Mouse (Mus musculus): ENCODE data around the gene Zbtb34. TPM values are rescaled to one million over a fixed set of nuclear protein-coding genes. Genes with fewer than 3 reads are reported as not detected.

Gene Zbtb34
- total and polyA plus RNA-seq, 3 experiments = 3.8 to 7.1 (median 6.4) TPM

DNA sequence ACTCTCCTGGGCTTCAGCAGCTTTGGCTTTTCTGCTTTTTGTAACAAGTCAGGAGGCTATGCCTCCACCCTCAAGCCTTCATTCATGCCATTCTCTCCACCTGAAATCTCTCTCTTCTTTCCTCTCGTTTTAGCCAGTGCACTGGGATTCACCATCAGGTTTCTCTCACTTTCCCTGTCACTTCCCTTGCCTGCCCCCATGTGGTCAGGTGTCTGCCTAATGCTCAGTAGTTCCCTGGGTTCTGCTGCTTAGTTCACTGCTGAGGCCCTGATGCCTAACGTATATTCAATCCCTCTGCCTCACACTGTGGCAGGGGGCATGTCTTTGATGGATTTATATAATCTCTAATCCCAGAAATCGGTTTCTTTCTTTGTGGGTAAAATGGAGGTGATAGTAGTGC lies 29.9 kb downstream of the Zbtb34 start:
- no peak for DNase-seq

DNA sequence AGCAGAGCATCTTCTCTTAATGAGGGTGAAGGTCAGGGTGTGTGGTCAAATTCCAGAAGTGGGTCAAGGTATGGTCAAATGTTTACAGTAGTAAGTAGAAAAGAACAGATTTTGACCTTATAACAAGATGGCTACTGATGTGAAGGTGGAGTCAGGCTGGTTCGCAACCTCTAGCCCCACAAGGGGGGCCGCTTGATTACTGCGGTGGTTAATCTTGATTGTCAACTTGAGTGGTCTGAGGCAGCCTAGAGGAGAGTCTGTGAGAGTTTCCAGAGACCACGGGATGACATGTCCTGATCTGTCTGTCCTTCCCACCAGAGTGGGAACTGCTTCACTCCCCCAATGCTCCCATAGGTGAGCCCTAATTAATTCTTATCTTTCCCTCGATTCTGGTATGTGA lies 30.6 kb downstream of the Zbtb34 start:
- no peak for DNase-seq

DNA sequence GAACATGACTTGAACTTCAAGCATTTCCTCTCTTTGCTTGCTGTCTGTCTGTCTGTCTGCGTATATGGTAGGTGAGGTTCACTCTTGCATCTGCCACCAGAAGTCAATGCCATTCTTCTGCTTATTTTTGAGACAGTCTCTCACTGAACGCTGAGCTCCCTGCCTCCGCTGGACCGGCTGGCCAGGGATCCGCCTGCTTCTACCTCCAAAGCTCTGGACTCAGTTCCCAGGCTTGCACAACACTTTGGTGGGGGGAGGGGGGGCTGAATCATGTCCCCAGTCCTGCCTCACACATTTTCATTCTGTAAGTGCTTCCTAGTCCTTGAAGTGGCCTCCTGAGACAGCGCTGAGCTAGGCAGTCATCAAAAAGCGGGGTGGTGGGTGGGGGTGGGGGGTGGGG lies 32.0 kb downstream of the Zbtb34 start:
- DNase-seq = peak; percentile 17

DNA sequence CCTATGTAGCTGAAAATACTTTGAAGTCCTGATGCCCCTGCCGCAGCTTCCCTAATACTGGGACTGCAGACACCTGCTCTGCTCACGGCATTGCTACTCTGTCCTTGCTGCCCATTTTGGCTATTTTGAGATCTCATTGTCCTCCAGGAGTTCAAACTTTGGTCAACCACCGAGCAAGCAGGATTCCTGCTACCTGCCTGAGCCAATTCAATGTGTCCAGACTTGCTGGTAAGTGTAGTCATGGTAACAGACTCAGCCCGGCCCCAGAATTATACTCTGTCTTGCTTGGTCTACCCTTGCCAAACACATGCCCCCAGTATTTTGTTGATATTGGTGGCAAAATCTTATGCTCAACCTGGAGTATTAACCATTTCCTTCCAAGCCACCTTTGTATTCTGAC lies 34.1 kb downstream of the Zbtb34 start:
- no peak for DNase-seq

DNA sequence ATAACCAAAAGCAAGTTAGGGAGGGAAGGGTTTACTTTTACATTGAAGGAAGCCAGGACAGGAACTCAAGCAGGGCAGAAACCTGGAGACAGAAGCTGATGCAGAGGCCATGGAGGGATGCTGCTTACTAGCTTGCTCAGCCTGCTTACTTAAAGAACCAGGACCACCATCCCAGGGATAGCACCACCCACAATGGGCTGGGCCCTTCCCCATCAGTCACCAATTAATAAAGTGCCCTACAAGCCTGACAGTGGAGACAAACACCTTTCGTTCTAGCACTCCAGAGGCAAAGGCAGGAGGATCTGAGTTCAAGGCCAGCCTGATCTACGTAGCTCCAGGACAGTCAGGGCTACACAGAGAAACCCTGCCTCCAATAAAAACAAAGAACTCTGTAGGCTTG lies 36.1 kb downstream of the Zbtb34 start:
- DNase-seq = no peak

DNA sequence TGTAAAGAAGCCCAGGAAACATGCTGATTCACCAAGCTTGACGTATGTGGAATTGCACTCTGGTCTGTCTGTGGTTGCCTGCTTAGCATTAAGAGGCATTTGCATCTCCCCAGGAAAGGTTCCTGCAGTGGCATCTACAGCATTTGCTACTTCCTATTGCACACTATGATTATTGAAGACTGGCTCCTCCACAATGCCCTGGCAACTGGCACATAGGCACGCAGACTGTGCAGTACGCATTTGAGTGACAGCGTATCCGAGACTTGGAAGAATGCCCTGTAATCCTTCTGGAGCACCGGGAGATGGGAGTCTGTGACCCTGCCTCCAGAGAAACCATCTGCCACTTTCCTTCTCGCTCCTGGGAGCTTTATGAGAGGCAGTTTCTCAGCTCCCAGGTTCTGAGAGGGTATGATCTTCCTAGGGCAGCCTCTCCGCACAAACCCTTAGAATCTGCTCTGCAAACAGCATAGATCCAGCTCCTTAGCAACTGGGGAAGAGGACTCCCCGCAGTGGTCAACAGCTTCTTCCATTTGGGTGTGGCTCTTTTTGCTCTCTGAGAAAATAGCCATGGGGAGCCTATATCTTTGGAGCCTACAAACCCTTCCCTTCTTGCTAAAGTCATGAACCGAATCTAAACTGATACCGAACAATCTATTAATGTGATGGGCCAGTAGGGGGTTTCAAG lies 37.0 kb downstream of the Zbtb34 start:
- no peak for DNase-seq

DNA sequence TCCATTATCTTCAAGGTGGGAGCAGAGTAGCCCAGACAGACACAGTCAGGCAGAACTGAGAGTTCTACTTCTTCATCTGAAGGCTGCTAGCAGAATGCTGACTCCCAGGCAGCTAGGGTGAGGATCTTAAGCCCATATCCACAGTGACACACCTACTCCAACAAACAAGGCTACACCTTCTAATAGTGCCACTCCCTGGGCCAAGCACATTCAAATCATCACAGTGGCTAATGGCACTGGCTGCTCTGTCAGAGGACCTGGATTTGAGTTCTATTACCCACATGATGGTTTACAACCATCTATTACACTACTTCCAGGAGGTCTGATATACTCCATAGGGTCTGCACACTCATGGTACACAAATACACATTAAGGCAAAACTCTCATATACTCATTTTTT lies 38.1 kb downstream of the Zbtb34 start:
- no peak for DNase-seq

DNA sequence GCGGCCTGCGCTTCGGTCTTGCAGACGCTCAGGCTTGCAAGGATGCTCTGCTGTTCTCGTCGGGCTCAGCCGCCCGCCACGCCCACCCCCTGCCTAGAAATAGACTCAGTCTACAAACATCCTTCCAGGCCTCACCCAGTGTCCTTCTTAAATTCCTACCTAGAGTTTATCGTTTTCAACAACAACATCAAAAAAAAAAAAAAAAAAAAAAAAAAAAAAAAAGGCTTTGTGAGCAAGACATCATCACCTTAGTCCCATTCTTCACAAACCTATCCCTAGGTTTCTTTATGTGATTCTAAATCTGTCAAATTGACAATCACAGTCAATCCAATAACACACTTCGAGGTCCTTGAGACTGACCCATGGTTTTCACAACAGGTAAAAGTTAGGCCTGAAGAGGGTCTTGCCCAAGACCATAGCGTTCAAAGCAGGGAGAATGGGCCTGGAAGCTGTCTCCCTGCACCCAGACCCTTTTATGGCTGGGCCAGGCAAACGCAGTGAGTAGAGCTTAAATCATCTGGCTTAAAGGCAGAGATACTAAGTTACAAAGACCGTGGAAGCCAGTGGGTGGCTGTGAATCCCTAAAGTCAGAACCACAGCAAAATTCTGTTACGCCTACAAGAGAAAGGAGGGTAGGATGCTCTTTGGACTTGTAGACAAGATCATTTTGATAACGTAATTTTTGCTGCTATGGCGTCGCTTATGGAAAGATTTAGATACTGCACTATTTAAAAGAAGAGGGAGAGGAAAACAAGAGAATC lies 59.3 kb downstream of the Zbtb34 start:
- DNase-seq = no peak

DNA sequence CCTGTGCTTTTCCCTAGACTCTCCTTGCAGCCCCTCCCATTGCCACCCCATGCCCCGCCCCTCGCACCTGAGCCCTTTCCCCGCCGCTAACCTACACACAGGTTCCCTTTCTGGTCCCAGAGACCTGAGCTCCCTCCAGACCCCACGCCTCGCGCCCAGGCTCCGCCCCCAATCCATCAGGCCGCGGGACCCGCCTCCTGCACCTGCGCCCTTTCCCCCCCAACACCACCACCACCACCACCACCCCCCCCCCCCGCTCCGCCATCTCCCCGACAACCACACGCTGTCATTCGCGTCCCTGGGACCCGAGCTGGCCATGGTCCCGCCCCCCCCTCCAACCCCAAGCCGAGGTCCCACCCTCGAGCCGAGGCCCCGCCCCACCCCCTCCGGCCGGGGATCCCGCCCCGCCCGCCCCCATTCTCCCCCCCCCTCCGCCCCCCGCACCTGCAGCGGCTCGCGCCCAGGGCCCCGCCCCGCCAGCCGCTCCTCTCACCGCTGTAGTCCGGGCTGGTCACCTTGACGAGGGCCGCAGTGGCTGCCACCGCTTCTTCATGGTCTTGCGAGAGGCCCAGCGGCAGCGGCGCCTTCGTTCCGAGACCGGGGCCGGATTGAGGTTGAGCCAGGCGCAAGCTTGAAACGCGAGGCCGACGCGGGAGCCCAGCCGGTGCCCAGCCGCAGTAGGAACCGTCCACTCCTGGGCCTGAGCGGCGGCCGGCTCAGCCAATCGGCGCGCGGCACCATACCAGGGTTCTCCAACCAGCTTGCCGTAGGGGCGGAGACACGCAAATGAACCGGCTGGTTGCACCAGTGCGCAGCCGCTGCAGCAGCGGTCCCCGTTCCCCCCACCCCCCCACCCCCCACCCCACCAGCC lies 60.1 kb downstream of the Zbtb34 start, which contains the start of gene Ralgps1:
TSS of gene Ralgps1 (minus strand) at position 710 of the 871 bp plus-strand sequence.
- DNase-seq = peak; percentile 99

DNA sequence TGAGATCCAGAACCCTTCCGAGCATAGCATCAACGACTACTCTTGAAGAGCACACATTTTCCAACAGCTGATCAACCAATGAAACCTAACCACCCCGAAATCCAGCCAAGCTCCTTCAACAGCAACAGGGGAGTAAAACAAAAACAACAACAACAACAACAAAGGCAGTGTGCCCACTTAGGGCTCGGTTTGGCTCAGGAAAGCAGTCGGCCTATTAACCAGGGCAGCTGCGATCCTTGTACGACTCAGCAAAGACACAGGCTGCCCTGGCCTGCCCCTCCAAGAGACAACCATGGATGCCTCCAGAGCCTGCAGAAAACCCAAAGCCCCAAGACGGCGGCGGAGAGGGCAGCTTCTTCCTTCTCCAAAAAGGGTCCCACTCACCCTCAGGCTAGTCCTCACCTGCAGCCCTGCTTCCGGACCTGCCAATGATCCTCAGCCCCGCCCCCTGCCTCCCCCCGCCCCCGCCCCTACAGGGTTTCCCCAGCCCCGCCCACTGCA lies 60.8 kb downstream of the Zbtb34 start:
- no peak for DNase-seq

DNA sequence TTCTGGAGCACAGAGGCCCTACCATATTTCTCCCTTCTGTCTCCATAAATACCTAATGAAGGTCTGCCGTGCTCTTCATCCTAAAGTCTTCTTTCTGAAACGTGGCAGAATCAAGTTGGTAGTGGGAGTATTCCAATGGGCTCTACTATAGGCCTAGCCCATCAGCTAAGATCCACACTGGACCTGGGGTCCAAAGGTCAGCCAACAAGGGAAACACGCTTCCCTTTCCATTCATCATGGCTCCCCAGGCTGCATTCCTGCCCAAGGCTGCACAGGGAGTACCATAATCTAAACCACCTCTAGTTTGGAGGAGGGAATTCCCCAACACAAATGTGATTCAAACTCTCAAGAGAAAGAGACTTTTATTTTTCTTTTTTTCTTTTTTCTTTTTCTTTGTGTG lies 61.7 kb downstream of the Zbtb34 start:
- no peak for DNase-seq

DNA sequence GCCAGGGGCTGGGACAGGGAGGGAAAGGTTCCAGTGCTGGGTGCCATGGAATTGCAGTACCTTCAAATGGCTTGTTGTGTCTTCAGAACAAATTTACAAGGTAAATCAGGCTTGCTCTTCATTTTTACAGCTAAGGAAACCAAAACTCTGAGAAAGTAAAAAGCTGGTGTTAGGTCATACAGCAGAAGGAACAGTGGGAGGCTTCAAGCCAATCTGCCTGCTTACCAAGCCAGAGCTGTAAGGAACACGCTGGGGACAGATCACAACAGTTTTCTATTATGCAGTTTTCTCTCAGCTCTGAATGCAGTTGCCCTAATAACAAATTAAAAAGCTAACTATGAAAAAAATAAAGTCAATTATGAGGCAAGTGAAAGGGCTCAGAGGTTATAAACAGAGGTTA lies 62.6 kb downstream of the Zbtb34 start:
- DNase-seq = no peak

DNA sequence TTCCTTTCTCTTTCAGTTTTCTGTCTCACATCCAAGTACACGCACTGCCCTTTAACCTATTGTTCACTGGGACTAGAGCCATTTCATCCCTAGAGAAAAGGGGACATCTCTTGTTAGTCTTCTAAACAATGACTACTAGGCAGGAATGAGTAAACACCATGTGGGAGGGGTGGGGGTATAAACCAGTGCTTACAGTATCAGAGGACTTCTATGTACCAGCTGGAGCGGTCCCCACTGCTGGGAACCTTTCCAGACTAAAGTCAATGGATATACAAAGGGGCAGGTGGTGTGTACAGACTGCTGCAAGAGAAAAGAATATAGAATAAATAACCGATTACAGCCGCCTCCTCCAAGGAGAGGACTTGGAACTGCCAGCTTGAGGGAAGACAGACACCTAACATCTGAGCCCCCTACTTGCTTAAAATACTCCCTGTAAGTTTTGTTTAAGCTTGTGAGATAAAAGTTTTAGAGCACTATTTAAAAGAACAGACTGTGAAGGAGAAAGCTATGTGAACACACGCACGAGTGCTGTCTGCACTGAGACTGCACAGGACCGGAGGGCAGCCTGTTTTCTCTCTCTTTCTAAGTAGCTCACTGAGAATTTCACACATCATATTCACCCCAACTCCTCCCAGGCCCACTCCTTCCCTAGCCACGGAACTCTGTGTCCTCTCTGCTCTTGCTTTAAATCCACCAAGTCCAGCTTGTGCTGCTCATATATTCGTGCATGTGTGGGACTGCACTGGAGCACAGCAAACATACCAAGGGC lies 65.2 kb downstream of the Zbtb34 start:
- DNase-seq = no peak

DNA sequence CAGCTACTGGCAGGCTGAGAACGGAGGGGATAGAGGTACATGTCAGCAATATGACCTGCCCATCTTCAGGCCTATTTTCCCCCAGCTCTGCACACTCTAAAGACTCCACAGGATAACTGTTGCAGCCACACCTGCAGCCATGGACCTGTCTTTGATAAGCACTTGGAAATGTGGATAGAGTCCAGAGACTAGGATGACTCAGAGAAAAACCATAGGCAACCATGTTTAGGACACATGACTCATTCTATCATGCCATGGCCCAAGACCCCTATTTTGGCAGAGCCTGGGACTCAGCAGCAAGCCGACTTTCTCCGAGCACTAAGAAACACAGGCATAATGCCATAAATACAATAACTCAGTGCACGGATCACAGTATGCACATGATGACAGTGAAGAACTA lies 66.5 kb downstream of the Zbtb34 start:
- no peak for DNase-seq

DNA sequence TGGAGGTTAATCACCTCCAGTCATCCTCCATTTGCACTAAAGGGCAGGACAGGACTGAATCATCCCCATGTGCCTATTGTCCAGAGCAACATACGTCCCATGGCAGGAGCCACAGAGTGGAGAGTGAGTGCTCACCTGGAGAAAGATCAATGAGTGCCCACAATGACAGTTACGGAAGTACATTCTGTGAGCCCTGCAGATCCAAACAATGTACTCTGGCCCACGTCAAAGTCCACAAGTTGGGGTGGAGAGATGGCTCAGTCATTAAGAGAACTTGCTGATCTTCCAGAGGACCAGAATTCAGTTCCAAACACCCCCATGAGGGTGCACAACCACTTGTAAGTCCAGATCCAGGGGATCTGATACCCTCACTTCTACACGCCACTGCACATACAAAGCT lies 67.2 kb downstream of the Zbtb34 start:
- no peak for DNase-seq

DNA sequence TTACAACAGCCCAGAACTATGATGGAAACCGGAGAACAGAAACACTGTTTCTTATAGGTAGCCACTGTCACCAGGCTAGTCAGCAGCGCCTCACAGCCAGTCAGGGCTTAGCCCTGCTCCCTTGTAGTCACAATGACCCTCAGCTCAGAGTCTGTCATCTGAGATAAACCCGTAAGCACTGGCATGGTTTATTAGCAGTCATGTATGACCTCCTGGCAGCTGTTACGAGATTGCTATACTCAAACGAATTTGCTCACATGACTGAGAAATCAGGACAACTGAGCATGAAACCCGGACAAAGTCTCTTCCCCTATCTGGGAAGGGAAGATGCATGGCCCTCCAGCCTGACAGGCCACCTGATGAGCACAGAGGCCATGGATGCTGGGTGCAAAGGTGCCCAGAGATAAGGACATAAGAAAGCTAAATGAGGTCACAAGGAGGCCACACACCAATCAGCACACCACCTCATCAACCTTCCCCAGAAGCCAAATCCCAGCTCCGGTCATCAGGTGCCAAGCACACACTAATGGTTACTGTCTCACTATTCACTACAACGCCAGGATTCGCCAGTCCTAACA lies 69.9 kb downstream of the Zbtb34 start:
- no peak for DNase-seq

DNA sequence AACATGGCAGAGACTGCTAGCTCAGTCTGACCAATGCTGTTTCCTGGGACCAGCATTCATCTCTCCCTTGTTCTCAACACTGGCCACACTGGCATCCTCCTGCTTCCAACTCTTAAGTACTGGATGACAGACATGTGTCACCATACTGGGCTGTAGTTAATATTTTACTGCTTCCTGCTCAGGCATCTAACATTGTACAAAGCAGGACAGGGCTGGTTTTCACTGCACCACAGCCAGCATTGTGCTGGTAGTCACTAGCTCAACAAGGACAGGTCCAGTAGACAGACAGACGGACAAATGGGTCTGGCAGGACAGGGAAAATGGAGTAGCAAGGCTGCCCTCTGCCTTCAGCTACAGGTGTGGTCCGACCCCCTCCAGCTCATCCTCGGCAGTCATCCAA lies 70.6 kb downstream of the Zbtb34 start:
- DNase-seq = no peak

DNA sequence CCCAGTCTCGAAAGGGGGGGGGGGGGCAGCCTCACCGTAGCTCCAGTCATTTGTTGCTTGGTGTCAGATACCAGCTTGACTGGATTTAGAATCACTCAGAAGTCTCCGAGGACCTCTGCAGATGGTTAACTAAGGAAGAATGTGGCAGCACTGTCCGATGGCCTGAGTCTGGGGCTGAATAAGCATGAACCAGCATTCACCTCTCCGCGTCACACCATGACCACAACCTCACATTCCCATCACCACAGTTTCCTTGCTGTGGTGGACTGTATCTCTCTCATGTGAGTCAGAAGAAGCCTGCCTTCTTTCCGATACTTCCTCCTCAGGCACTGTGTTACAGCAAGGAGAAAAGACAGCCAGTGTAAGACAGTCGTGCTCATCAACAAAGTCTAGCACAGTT lies 71.9 kb downstream of the Zbtb34 start:
- no peak for DNase-seq

DNA sequence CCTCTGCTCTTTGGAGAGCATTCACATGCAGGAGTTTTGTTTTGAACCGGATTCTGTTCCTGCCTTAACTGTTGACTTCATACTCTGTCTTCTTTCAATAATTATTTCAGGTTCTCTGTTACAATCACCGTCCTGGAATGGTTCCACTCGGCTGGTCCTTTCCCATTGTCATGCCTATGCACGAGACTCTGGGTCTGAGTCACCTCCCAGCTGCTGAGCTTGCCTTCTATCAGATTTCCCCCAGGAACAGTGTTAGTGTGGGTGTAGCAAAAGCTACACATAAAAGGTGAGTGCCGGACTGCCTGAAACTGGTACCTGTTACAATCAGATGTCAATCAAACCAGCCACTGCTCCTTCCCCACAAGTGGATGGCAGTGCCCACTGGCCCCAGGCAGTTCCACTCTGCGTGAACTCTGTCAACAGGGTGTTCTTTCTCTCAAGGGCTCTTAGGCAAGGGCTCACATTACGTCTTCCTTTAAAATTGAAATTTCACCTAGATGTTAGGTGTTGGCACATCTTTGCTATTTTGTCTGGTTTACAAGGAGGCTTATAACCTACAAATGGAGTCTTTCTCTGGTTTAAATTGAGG lies 73.8 kb downstream of the Zbtb34 start:
- no peak for DNase-seq
